Mouse (Mus musculus): ENCODE measurements around the gene Nup93. TPM values are rescaled to one million over a fixed set of nuclear protein-coding genes. Genes with fewer than 3 reads are reported as not detected.

Nup93 gene
- polyA plus RNA-seq, 1 experiment from 2014 or later: 86.2 TPM

- H3K36me3 ChIP-seq (ENCODE audit: control insufficient read depth, insufficient read depth, low read length): no peaks in the 10 kb centered on the region
- H3K9me3 ChIP-seq (ENCODE audit: control insufficient read depth, low read length): no peaks in the 10 kb centered on the region
- ATAC-seq (ENCODE audit: low read depth): peak; percentile 75
- no peak overlapping the region for H3K4me3 ChIP-seq (ENCODE audit: low read length)
- H3K27me3 ChIP-seq (ENCODE audit: control insufficient read depth, insufficient read depth, low read depth, low read length): no peaks in the 10 kb centered on the region
- H3K27ac ChIP-seq (ENCODE audit: low read length): peak overlapping the region; percentile 82
- no peak overlapping the region for H3K9ac ChIP-seq (ENCODE audit: low read length)
- H3K4me1 ChIP-seq (replicated peaks; ENCODE audit: control insufficient read depth, insufficient read depth, low read length): peaks cover 27% of the 10 kb centered on the region
- H3K4me2 ChIP-seq (ENCODE audit: low read depth, low read length): no peak overlapping the region
- 51% methylated on average over 6 of the region's 6 CpGs for WGBS
Measured at GRCm38 (mm10) chr8:94295687-94296086, 81.3 kb downstream of the Nup93 start.

GRCm38 (mm10) chr8:94296312-94296991 lies 82.1 kb downstream of the Nup93 start:
- ATAC-seq (ENCODE audit: low read depth): peak; percentile 8; the same call in 1 of the 2 replicates
- Histone ChIP-seq H3K27ac (ENCODE audit: low read length) (peak overlapping the region; percentile 82), H3K4me2 (ENCODE audit: low read depth, low read length) (no peak overlapping the region), H3K27me3 (ENCODE audit: control insufficient read depth, insufficient read depth, low read depth, low read length) (no peaks in the 10 kb centered on the region), H3K4me3 (ENCODE audit: low read length) (no peak overlapping the region), H3K9ac (ENCODE audit: low read length) (no peak overlapping the region), H3K36me3 (ENCODE audit: control insufficient read depth, insufficient read depth, low read length) (no peaks in the 10 kb centered on the region), H3K9me3 (ENCODE audit: control insufficient read depth, low read length) (no peaks in the 10 kb centered on the region), H3K4me1 (replicated peaks; ENCODE audit: control insufficient read depth, insufficient read depth, low read length) (peaks cover 32% of the 10 kb centered on the region)
- 61% methylated on average over 9 of the region's 9 CpGs for WGBS

GRCm38 (mm10) chr8:94297101-94297500 lies 82.7 kb downstream of the Nup93 start:
- WGBS: 64% methylated on average over 6 of the region's 6 CpGs
- H3K4me2 ChIP-seq (ENCODE audit: low read depth, low read length): no peak overlapping the region

DNA sequence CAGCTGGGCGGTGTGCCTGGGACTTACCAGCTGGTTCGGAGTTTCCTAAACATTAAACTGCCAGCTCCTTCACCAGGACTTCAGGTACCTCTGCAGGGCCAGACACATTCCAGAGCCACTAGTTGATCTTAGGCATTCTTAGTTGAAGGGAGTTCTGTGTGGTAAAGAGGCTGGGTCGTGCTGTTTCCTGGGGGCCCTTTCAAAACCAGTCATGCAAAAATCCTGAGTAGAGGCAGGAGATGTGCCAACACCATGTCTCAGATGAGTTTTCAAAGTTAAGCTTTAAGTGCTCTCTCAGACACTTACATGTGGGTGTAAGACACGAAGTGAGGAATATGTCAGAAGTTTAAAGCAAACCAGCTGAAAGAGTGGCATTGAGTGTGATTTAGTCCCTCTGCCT lies 86.4 kb downstream of the Nup93 start:
- Histone ChIP-seq H3K4me3 (ENCODE audit: low read length) (no peak overlapping the region), H3K9ac (ENCODE audit: low read length) (no peak overlapping the region), H3K27ac (ENCODE audit: low read length) (peak overlapping the region; percentile 89), H3K4me2 (ENCODE audit: low read depth, low read length) (no peak overlapping the region), H3K9me3 (ENCODE audit: control insufficient read depth, low read length) (no peaks in the 10 kb centered on the region), H3K4me1 (replicated peaks; ENCODE audit: control insufficient read depth, insufficient read depth, low read length) (peaks cover 20% of the 10 kb centered on the region; the same call in 1 of the 2 replicates), H3K36me3 (ENCODE audit: control insufficient read depth, insufficient read depth, low read length) (peaks cover 7% of the 10 kb centered on the region), H3K27me3 (ENCODE audit: control insufficient read depth, insufficient read depth, low read depth, low read length) (no peaks in the 10 kb centered on the region)
- ATAC-seq (ENCODE audit: low read depth): peak; percentile 82
- 59% methylated on average over 4 of the region's 4 CpGs for WGBS

More at GRCm38 (mm10) chr8:94297101-94297500, 82.7 kb downstream of the Nup93 start:
- Histone ChIP-seq H3K27ac (ENCODE audit: low read length) (peak overlapping the region; percentile 82), H3K4me3 (ENCODE audit: low read length) (no peak overlapping the region), H3K36me3 (ENCODE audit: control insufficient read depth, insufficient read depth, low read length) (no peaks in the 10 kb centered on the region), H3K9me3 (ENCODE audit: control insufficient read depth, low read length) (no peaks in the 10 kb centered on the region), H3K9ac (ENCODE audit: low read length) (peak overlapping the region; percentile 38; the same call in 1 of the 2 replicates), H3K4me1 (replicated peaks; ENCODE audit: control insufficient read depth, insufficient read depth, low read length) (peaks cover 30% of the 10 kb centered on the region), H3K27me3 (ENCODE audit: control insufficient read depth, insufficient read depth, low read depth, low read length) (no peaks in the 10 kb centered on the region)
- no peak for ATAC-seq (ENCODE audit: low read depth)

- peaks cover 8% of the 10 kb centered on the region for H3K36me3 ChIP-seq (ENCODE audit: control insufficient read depth, insufficient read depth, low read length)
- no peaks in the 10 kb centered on the region for H3K27me3 ChIP-seq (ENCODE audit: control insufficient read depth, insufficient read depth, low read depth, low read length)
- H3K4me3 ChIP-seq (ENCODE audit: low read length): no peak overlapping the region
- H3K4me1 ChIP-seq (replicated peaks; ENCODE audit: control insufficient read depth, insufficient read depth, low read length): peaks cover 21% of the 10 kb centered on the region
- no peak overlapping the region for H3K9ac ChIP-seq (ENCODE audit: low read length)
- ATAC-seq (ENCODE audit: low read depth): no peak
- no peaks in the 10 kb centered on the region for H3K9me3 ChIP-seq (ENCODE audit: control insufficient read depth, low read length)
- WGBS: 93% methylated on average over 2 of the region's 2 CpGs
- H3K27ac ChIP-seq (ENCODE audit: low read length): no peak overlapping the region
- no peak overlapping the region for H3K4me2 ChIP-seq (ENCODE audit: low read depth, low read length)
Measured at GRCm38 (mm10) chr8:94304412-94304811, 90.0 kb downstream of the Nup93 start.

GRCm38 (mm10) chr8:94306989-94307513 lies 92.7 kb downstream of the Nup93 start:
- H3K27ac ChIP-seq (ENCODE audit: low read length): peak overlapping the region; percentile 85

DNA sequence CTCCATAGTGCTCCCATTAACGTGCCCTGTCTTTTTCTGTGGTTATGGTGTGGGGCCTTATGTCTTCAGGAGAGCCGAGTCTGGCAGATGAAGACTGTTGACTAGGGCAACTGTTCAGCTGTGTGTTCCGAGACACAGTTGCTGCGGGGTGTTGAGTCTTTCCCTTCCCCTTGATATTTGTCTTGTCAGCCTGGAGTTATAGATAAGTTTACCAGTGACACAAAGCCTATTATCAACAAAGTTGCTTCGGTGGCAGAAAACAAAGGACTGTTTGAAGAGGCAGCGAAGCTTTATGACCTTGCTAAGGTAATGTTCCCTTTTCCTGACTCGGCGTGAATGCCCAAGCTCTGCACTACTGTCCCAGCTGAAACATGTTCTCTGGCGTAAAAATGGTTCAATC lies 93.3 kb downstream of the Nup93 start:
- no peak overlapping the region for H3K4me2 ChIP-seq (ENCODE audit: low read depth, low read length)
- ATAC-seq (ENCODE audit: low read depth): no peak
- H3K9ac ChIP-seq (ENCODE audit: low read length): no peak overlapping the region
- peak overlapping the region; percentile 58 for H3K27ac ChIP-seq (ENCODE audit: low read length)
- H3K4me3 ChIP-seq (ENCODE audit: low read length): no peak overlapping the region
- no peaks in the 10 kb centered on the region for H3K27me3 ChIP-seq (ENCODE audit: control insufficient read depth, insufficient read depth, low read depth, low read length)
- 74% methylated on average over 9 of the region's 9 CpGs for WGBS
- peaks cover 13% of the 10 kb centered on the region for H3K4me1 ChIP-seq (replicated peaks; ENCODE audit: control insufficient read depth, insufficient read depth, low read length)
- peaks cover 13% of the 10 kb centered on the region for H3K36me3 ChIP-seq (ENCODE audit: control insufficient read depth, insufficient read depth, low read length)
- no peaks in the 10 kb centered on the region for H3K9me3 ChIP-seq (ENCODE audit: control insufficient read depth, low read length)

More at GRCm38 (mm10) chr8:94306989-94307513, 92.7 kb downstream of the Nup93 start:
- Histone ChIP-seq H3K36me3 (ENCODE audit: control insufficient read depth, insufficient read depth, low read length) (peaks cover 14% of the 10 kb centered on the region), H3K4me2 (ENCODE audit: low read depth, low read length) (no peak overlapping the region), H3K4me1 (replicated peaks; ENCODE audit: control insufficient read depth, insufficient read depth, low read length) (peaks cover 13% of the 10 kb centered on the region), H3K9ac (ENCODE audit: low read length) (no peak overlapping the region; the same call in 1 of the 2 replicates), H3K9me3 (ENCODE audit: control insufficient read depth, low read length) (no peaks in the 10 kb centered on the region), H3K4me3 (ENCODE audit: low read length) (no peak overlapping the region), H3K27me3 (ENCODE audit: control insufficient read depth, insufficient read depth, low read depth, low read length) (no peaks in the 10 kb centered on the region)
- 51% methylated on average over 7 of the region's 7 CpGs for WGBS
- peak; percentile 93 for ATAC-seq (ENCODE audit: low read depth)

DNA sequence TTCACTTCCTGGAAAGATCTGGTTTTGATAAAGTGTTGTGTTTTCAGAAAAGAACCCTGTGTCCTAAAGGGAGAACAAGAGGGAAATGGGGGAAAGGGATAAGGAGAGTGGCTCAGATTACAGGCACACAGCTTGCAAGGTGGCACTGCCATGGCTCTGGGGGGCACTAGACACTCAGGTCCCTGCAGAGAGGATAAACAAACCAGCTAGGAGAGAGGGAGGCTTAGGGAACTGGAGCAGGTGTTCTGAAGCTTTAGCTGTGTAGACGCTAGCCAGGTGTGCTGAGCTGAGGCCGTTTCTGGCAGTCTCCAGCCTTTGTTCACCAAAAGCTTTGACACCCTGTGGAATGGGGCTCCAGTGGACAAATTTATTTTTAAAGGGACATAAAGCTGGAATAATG lies 99.7 kb downstream of the Nup93 start:
- ATAC-seq (ENCODE audit: low read depth): no peak
- Histone ChIP-seq H3K4me3 (ENCODE audit: low read length) (no peak overlapping the region), H3K9me3 (ENCODE audit: control insufficient read depth, low read length) (no peaks in the 10 kb centered on the region), H3K4me1 (replicated peaks; ENCODE audit: control insufficient read depth, insufficient read depth, low read length) (no peaks in the 10 kb centered on the region), H3K27ac (ENCODE audit: low read length) (no peak overlapping the region), H3K27me3 (ENCODE audit: control insufficient read depth, insufficient read depth, low read depth, low read length) (no peaks in the 10 kb centered on the region), H3K4me2 (ENCODE audit: low read depth, low read length) (no peak overlapping the region), H3K9ac (ENCODE audit: low read length) (no peak overlapping the region), H3K36me3 (ENCODE audit: control insufficient read depth, insufficient read depth, low read length) (peaks cover 5% of the 10 kb centered on the region; the same call in 1 of the 2 replicates)
- WGBS: 76% methylated on average over 2 of the region's 2 CpGs

DNA sequence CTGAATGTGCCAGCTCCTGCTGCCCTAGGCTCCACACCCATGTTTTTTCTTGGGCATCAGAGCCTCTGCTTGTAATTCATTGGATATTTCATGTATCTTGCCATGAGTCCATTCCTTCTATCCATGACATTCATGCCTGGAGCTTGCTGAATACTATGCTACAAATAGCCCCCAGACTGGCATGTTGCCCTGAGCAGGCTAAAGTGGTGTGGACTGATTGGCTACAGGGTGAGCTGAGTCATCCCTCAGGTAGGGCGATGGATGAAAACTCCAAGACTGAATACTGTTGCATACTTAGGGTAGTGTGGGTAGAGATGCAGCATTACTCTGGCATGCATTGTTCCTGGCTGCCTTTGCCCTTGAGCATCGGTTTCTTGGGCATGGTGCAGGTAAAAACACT lies 102.9 kb downstream of the Nup93 start:
- no peak overlapping the region for H3K4me2 ChIP-seq (ENCODE audit: low read depth, low read length)

More for the DNA sequence above, 102.9 kb downstream of the Nup93 start:
- Histone ChIP-seq H3K27ac (ENCODE audit: low read length) (no peak overlapping the region), H3K4me1 (replicated peaks; ENCODE audit: control insufficient read depth, insufficient read depth, low read length) (no peaks in the 10 kb centered on the region), H3K36me3 (ENCODE audit: control insufficient read depth, insufficient read depth, low read length) (no peaks in the 10 kb centered on the region), H3K4me3 (ENCODE audit: low read length) (no peak overlapping the region), H3K9me3 (ENCODE audit: control insufficient read depth, low read length) (no peaks in the 10 kb centered on the region), H3K27me3 (ENCODE audit: control insufficient read depth, insufficient read depth, low read depth, low read length) (no peaks in the 10 kb centered on the region), H3K9ac (ENCODE audit: low read length) (no peak overlapping the region)
- 90% methylated on average over 2 of the region's 2 CpGs for WGBS
- ATAC-seq (ENCODE audit: low read depth): no peak

All from lung, embryonic 16.5 days (tissue).